8 mouse cellular contexts compared by ENCODE assay signal in genomic region chr10:98913610-98913960, GRCm38 (mm10). TPM values are rescaled to one million over a fixed set of nuclear protein-coding genes. Genes with fewer than 3 reads are reported as not detected.
DNase-seq lines count a peak whose midpoint lies in the region; ATAC-seq and TF ChIP-seq lines count a peak whose summit lies in the region.

No protein-coding gene starts in this region.

- under 1% methylated on average over 18 of the region's 19 CpGs for WGBS in heart, embryonic 14.5 days
- 0% methylated on average over 19 of the region's 19 CpGs for WGBS in forebrain, embryonic 14.5 days
- WGBS in liver, embryonic 16.5 days (ENCODE audit: insufficient replicate concordance): under 1% methylated on average over 19 of the region's 19 CpGs

- peaks cover 2 to 11% of the 10 kb centered on the region in 2 experiments for H3K4me1 ChIP-seq in heart, embryonic 14.5 days (ENCODE audit: control insufficient read depth in 2 of 2, insufficient read depth in 2 of 2, low read length in 2 of 2)
- H3K4me1 ChIP-seq in E14TG2a.4 (replicated peaks; ENCODE audit: low read depth, low read length): peaks cover 19% of the 10 kb centered on the region
- no peaks in the 10 kb centered on the region; the same call in 1 of the 2 replicates for H3K4me1 ChIP-seq in forebrain, embryonic 14.5 days (ENCODE audit: control insufficient read depth, insufficient read depth, low read length)
- H3K4me1 ChIP-seq in liver, embryonic 16.5 days (ENCODE audit: control insufficient read depth, low read depth, low read length): peaks cover 14% of the 10 kb centered on the region

- peak overlapping the region; percentile 96 to 99 for H3K27ac ChIP-seq in heart, embryonic 14.5 days (replicated peaks in 1 of 2; ENCODE audit: control insufficient read depth in 1 of 2, insufficient read depth in 1 of 2, low read depth in 2 of 2, low read length in 2 of 2)
- peak overlapping the region; percentile 99 for H3K27ac ChIP-seq in forebrain, embryonic 14.5 days (ENCODE audit: low read depth, low read length)
- peak overlapping the region; percentile 98 for H3K27ac ChIP-seq in liver, embryonic 16.5 days (ENCODE audit: low read length)

- no peaks in the 10 kb centered on the region for H3K36me3 ChIP-seq in heart, embryonic 14.5 days (ENCODE audit: control insufficient read depth, insufficient read depth, low read length)
- H3K36me3 ChIP-seq in E14TG2a.4 (ENCODE audit: insufficient read depth, low read length): no peaks in the 10 kb centered on the region
- H3K36me3 ChIP-seq in forebrain, embryonic 14.5 days (ENCODE audit: control insufficient read depth, insufficient read depth, low read length): no peaks in the 10 kb centered on the region
- H3K36me3 ChIP-seq in liver, embryonic 16.5 days (ENCODE audit: control insufficient read depth, insufficient read depth): no peaks in the 10 kb centered on the region

- TF ChIP-seq CTCF in E14TG2a.4 (conservative IDR thresholded peaks at IDR 0.05; ENCODE audit: low read length): no peak

- peak overlapping the region; percentile 67 for H3K4me2 ChIP-seq in heart, embryonic 14.5 days (ENCODE audit: low read length)
- peak overlapping the region; percentile 67 for H3K4me2 ChIP-seq in forebrain, embryonic 14.5 days (ENCODE audit: low read length)
- H3K4me2 ChIP-seq in liver, embryonic 16.5 days (ENCODE audit: low read depth, low read length): peak overlapping the region; percentile 96

- H3K4me3 ChIP-seq in heart, embryonic 14.5 days (ENCODE audit: control insufficient read depth in 1 of 2, insufficient read depth in 1 of 2, low read depth in 1 of 2, low read length in 2 of 2): peak overlapping the region; percentile 70 to 97
- H3K4me3 ChIP-seq in E14TG2a.4 (replicated peaks; ENCODE audit: low read length): peak overlapping the region; percentile 94
- peak overlapping the region; percentile 93 for H3K4me3 ChIP-seq in forebrain, embryonic 14.5 days (ENCODE audit: low read depth, low read length)
- peak overlapping the region; percentile 99 for H3K4me3 ChIP-seq in liver, embryonic 16.5 days (ENCODE audit: low read depth, low read length)

- ATAC-seq in heart, embryonic 14.5 days (ENCODE audit: insufficient number of reproducible peaks, insufficient read depth, low FRiP score, low read depth): no peak
- no peak for ATAC-seq in forebrain, embryonic 14.5 days
- no peak for ATAC-seq in liver, embryonic 16.5 days (ENCODE audit: low read depth)

- no peaks in the 10 kb centered on the region for H3K27me3 ChIP-seq in heart, embryonic 14.5 days (ENCODE audit: control insufficient read depth, insufficient read depth, low read length)
- H3K27me3 ChIP-seq in E14TG2a.4 (ENCODE audit: insufficient read depth, low read length): peaks cover 20% of the 10 kb centered on the region
- no peaks in the 10 kb centered on the region for H3K27me3 ChIP-seq in forebrain, embryonic 14.5 days (replicated peaks; ENCODE audit: control insufficient read depth, insufficient read depth, low read length)
- no peaks in the 10 kb centered on the region for H3K27me3 ChIP-seq in liver, embryonic 16.5 days (ENCODE audit: control insufficient read depth, insufficient read depth, low read depth, low read length)

- intact Hi-C loops in heart, postnatal 36 days (cut with DNase I): loop anchor here (5.0 kb wide), 2 partner anchors 174 to 421 kb away; no protein-coding TSS in a partner anchor

- no peaks in the 10 kb centered on the region for H3K9me3 ChIP-seq in heart, embryonic 14.5 days (ENCODE audit: control insufficient read depth, low read length)
- H3K9me3 ChIP-seq in E14TG2a.4 (ENCODE audit: low read length): no peaks in the 10 kb centered on the region
- no peaks in the 10 kb centered on the region for H3K9me3 ChIP-seq in forebrain, embryonic 14.5 days (replicated peaks; ENCODE audit: control insufficient read depth, low read length)
- no peaks in the 10 kb centered on the region for H3K9me3 ChIP-seq in liver, embryonic 16.5 days (replicated peaks; ENCODE audit: control insufficient read depth, low read length)

- no peak for DNase-seq in heart, postnatal 36 days
- DNase-seq in forebrain, embryonic 14.5 days (ENCODE audit: low spot score): no peak
- DNase-seq in cerebellum, postnatal 14 days: no peak
- no peak for DNase-seq in gastrocnemius, postnatal 4 days (ENCODE audit: low spot score in 2 of 2)
- no peak for DNase-seq in adrenal gland, postnatal 25 days

- H3K9ac ChIP-seq in heart, embryonic 14.5 days (ENCODE audit: low read length): peak overlapping the region; percentile 85
- H3K9ac ChIP-seq in forebrain, embryonic 14.5 days (ENCODE audit: low read length): peak overlapping the region; percentile 77
- peak overlapping the region; percentile 98 for H3K9ac ChIP-seq in liver, embryonic 16.5 days (ENCODE audit: low read depth, low read length)

RNA-seq across cellular contexts. Expression of gene Atp2b1, which starts 0.6 kb away (rescaled TPM):
- polyA plus RNA-seq in heart, embryonic 14.5 days (2014; fragmentation: Nextera tagmentation; extraction: Ambion mirVana): 86.3 and 86.4 TPM in 2 replicates
- 10 to 100 TPM; 69.0 to 69.9 TPM for total RNA-seq in heart, postnatal 36 days (2021)
- polyA plus RNA-seq in forebrain, embryonic 14.5 days (2014; fragmentation: Nextera tagmentation; extraction: Ambion mirVana): 103 and 136 TPM in 2 replicates
- polyA plus RNA-seq in liver, embryonic 16.5 days (2015; fragmentation: Nextera tagmentation; extraction: Ambion mirVana): 27.4 and 29.0 TPM in 2 replicates
- total RNA-seq in gastrocnemius, postnatal 4 days (2021): 100 to 1,000 TPM in 1 of 2 experiments, 10 to 100 TPM in 1; 95.1 to 102 TPM
- total RNA-seq in adrenal gland, postnatal 25 days (2021): 48.2 and 54.6 TPM in 2 replicates
